Mouse (Mus musculus) embryonic facial prominence, embryonic 14.5 days (tissue): ENCODE measurements around the gene Fscn1. TPM values are rescaled to one million over a fixed set of nuclear protein-coding genes. Genes with fewer than 3 reads are reported as not detected.
A peak's percentile ranks its signal among the peaks of the same experiment; 100 is the strongest.

Experiments
- ATAC-seq: fragments of 200-750 bp; cut with Nextera tagmentation; 2 replicates; pipeline ENCODE4 v1.8.0; 2017; ENCODE audit warnings: low read depth, moderate number of reproducible peaks, moderate TSS enrichment
- DNase-seq: peaks from one replicate; pipeline ENCODE4 v3.0.0-alpha.2; 2015; ENCODE audit warnings: low spot score
- H3K27ac ChIP-seq: fragments of 300-500 bp; sonication (generic); replicated peaks from 2 replicates; pipeline ENCODE4 v1.5.1; 2014; ENCODE audit warnings: low read depth, mild to moderate bottlenecking, low read length, moderate library complexity
- H3K27me3 ChIP-seq: fragments of 300-500 bp; sonication (generic); replicated peaks from 2 replicates; pipeline ENCODE4 v1.6.1; 2014; ENCODE audit warnings: low read length; ENCODE audit not compliant: control insufficient read depth, insufficient read depth
- H3K36me3 ChIP-seq: fragments of 300-500 bp; sonication (generic); 2 replicates; pipeline ENCODE4 v1.6.1; 2014; ENCODE audit warnings: low read length, mixed read lengths; ENCODE audit not compliant: control insufficient read depth, insufficient read depth
- H3K4me1 ChIP-seq: fragments of 300-500 bp; sonication (generic); 2 replicates; pipeline ENCODE4 v1.6.1; 2014; ENCODE audit warnings: antibody characterized with exemption, low read length; ENCODE audit not compliant: control insufficient read depth, insufficient read depth
- H3K4me2 ChIP-seq: fragments of 300-500 bp; sonication (generic); 2 replicates; pipeline ENCODE4 v1.6.1; 2014; ENCODE audit warnings: low read depth, mild to moderate bottlenecking, low read length, moderate library complexity, mixed read lengths
- H3K4me3 ChIP-seq: fragments of 300-500 bp; sonication (generic); 2 replicates; pipeline ENCODE4 v1.5.1; 2014; ENCODE audit warnings: low read depth, mild to moderate bottlenecking, low read length
- H3K9ac ChIP-seq: fragments of 300-500 bp; sonication (generic); 2 replicates; pipeline ENCODE4 v1.6.1; 2014; ENCODE audit warnings: low read depth, mild to moderate bottlenecking, low read length, moderate library complexity, mixed read lengths
- H3K9me3 ChIP-seq: fragments of 300-500 bp; sonication (generic); 2 replicates; pipeline ENCODE4 v1.6.1; 2016; ENCODE audit warnings: low read length; ENCODE audit not compliant: control insufficient read depth
- WGBS: fragments of 180-500 bp; shearing (Covaris S2); extraction: QIAGEN DNeasy Blood & Tissue Kit; methylation state at CpG from one replicate; pipeline ENCODE4 v1.1.7; 2014; 5-methylcytosine and 5-hydroxymethylcytosine counted together
- polyA plus RNA-seq: library from polyadenylated mRNA; unstranded; fragments of >200 nt; fragmentation: Nextera tagmentation; extraction: Ambion mirVana; gene quantifications from 2 replicates; pipeline ENCODE4 v1.2.1, GENCODE M21; 2014

Fscn1 gene
- polyA plus RNA-seq, 1 experiment from 2014 or later, result 338 TPM

- peak; percentile 34 for DNase-seq
- peaks cover 24% of the 10 kb centered on the region for H3K4me1 ChIP-seq
- 0 out of 2 replicates have a peak, but pooled peaks cover 4% of the 10 kb centered on the region for H3K36me3 ChIP-seq
- no peaks in the 10 kb centered on the region for H3K27me3 ChIP-seq
- peak overlapping the region; percentile 92 for H3K4me2 ChIP-seq
- H3K4me3 ChIP-seq, result peak overlapping the region; percentile 99
- no peaks in the 10 kb centered on the region for H3K9me3 ChIP-seq
- 0% methylated on average over 16 of the region's 59 CpGs for WGBS
- peak overlapping the region; percentile 98 for H3K9ac ChIP-seq
- ATAC-seq, result 0 out of 2 replicates have a peak, but pooled peaks have one; percentile 4
- peak overlapping the region; percentile 99 for H3K27ac ChIP-seq
Measured at GRCm38 (mm10) chr5:142960775-142961271, 680 bp downstream of the Fscn1 start.

- Histone ChIP-seq H3K36me3 (peaks cover 10% of the 10 kb centered on the region), H3K4me3 (peak overlapping the region; percentile 99), H3K9ac (peak overlapping the region; percentile 98), H3K27me3 (no peaks in the 10 kb centered on the region), H3K4me2 (peak overlapping the region; percentile 92), H3K27ac (peak overlapping the region; percentile 99), H3K9me3 (no peaks in the 10 kb centered on the region), H3K4me1 (peaks cover 24% of the 10 kb centered on the region)
- DNase-seq, result peak; percentile 78
- peak; percentile 24 for ATAC-seq
- WGBS, result under 1% methylated on average over 12 of the region's 15 CpGs
Measured at GRCm38 (mm10) chr5:142961398-142961880, 1.3 kb downstream of the Fscn1 start.

GRCm38 (mm10) chr5:142961881-142962443 is 1.8 kb downstream of the Fscn1 start:
- peaks cover 24% of the 10 kb centered on the region for H3K4me1 ChIP-seq
- H3K4me2 ChIP-seq, result peak overlapping the region; percentile 92
- peak overlapping the region; percentile 99 for H3K4me3 ChIP-seq
- H3K9me3 ChIP-seq, result no peaks in the 10 kb centered on the region
- H3K9ac ChIP-seq, result peak overlapping the region; percentile 98
- H3K27ac ChIP-seq, result peak overlapping the region; percentile 99
- no peaks in the 10 kb centered on the region for H3K27me3 ChIP-seq
- ATAC-seq (peak; percentile 73), DNase-seq (peak; percentile 94)
- peaks cover 15% of the 10 kb centered on the region for H3K36me3 ChIP-seq
- WGBS, result 0% methylated on average over 16 of the region's 43 CpGs

- H3K9ac ChIP-seq, result peak overlapping the region; percentile 98
- H3K4me1 ChIP-seq, result peaks cover 24% of the 10 kb centered on the region
- H3K27me3 ChIP-seq, result no peaks in the 10 kb centered on the region
- under 1% methylated on average over 11 of the region's 11 CpGs for WGBS
- H3K9me3 ChIP-seq, result no peaks in the 10 kb centered on the region
- ATAC-seq, result no peak
- H3K4me3 ChIP-seq, result peak overlapping the region; percentile 99
- peak; percentile 80 for DNase-seq
- peak overlapping the region; percentile 92 for H3K4me2 ChIP-seq
- H3K27ac ChIP-seq, result peak overlapping the region; percentile 99
- peaks cover 19% of the 10 kb centered on the region for H3K36me3 ChIP-seq
Measured at GRCm38 (mm10) chr5:142962444-142962961, 2.4 kb downstream of the Fscn1 start.

GRCm38 (mm10) chr5:142963003-142963704 is 3.0 kb downstream of the Fscn1 start:
- Histone ChIP-seq H3K4me1 (peaks cover 24% of the 10 kb centered on the region), H3K27me3 (no peaks in the 10 kb centered on the region), H3K27ac (peak overlapping the region; percentile 99), H3K36me3 (peaks cover 26% of the 10 kb centered on the region), H3K4me3 (peak overlapping the region; percentile 99), H3K4me2 (peak overlapping the region; percentile 92), H3K9me3 (no peaks in the 10 kb centered on the region), H3K9ac (peak overlapping the region; percentile 98)
- ATAC-seq (peak; percentile 34), DNase-seq (peak; percentile 88)
- 7% methylated on average over 13 of the region's 13 CpGs for WGBS

GRCm38 (mm10) chr5:142963705-142964494 is 3.8 kb downstream of the Fscn1 start:
- Histone ChIP-seq H3K27ac (peak overlapping the region; percentile 99), H3K9me3 (no peaks in the 10 kb centered on the region), H3K4me3 (peak overlapping the region; percentile 99), H3K9ac (peak overlapping the region; percentile 98), H3K36me3 (peaks cover 31% of the 10 kb centered on the region), H3K27me3 (no peaks in the 10 kb centered on the region), H3K4me2 (peak overlapping the region; percentile 92), H3K4me1 (peaks cover 24% of the 10 kb centered on the region)
- no peak for ATAC-seq
- peak; percentile 92 for DNase-seq
- 31% methylated on average over 17 of the region's 17 CpGs for WGBS

GRCm38 (mm10) chr5:142964650-142965049 is 4.5 kb downstream of the Fscn1 start:
- ATAC-seq (no peak), DNase-seq (no peak)
- Histone ChIP-seq H3K4me3 (peak overlapping the region; percentile 99), H3K27me3 (no peaks in the 10 kb centered on the region), H3K4me2 (peak overlapping the region; percentile 92), H3K9ac (peak overlapping the region; percentile 98; the same call in 1 of the 2 replicates), H3K27ac (peak overlapping the region; percentile 99), H3K4me1 (peaks cover 18% of the 10 kb centered on the region), H3K9me3 (no peaks in the 10 kb centered on the region), H3K36me3 (peaks cover 37% of the 10 kb centered on the region)
- WGBS, result 83% methylated on average over 6 of the region's 6 CpGs

GRCm38 (mm10) chr5:142968411-142968810 is 8.3 kb downstream of the Fscn1 start:
- WGBS, result 85% methylated on average over 14 of the region's 14 CpGs
- peaks cover 74% of the 10 kb centered on the region for H3K36me3 ChIP-seq

More at GRCm38 (mm10) chr5:142968411-142968810, 8.3 kb downstream of the Fscn1 start:
- ATAC-seq (no peak), DNase-seq (no peak)
- Histone ChIP-seq H3K9ac (no peak overlapping the region), H3K27me3 (no peaks in the 10 kb centered on the region), H3K9me3 (no peaks in the 10 kb centered on the region), H3K4me1 (peaks cover 13% of the 10 kb centered on the region), H3K27ac (no peak overlapping the region), H3K4me2 (no peak overlapping the region), H3K4me3 (no peak overlapping the region)
